Mouse (Mus musculus) spleen, adult 2 months (tissue): ENCODE measurements around the gene Tent2.

Experiments
- CTCF ChIP-seq: fragments of 200-500 bp; IDR thresholded peaks from 2 replicates; pipeline ENCODE4 v1.5.1; 2011; ENCODE audit warnings: mild to moderate bottlenecking, inconsistent platforms; ENCODE audit not compliant: insufficient read depth, insufficient read length, insufficient replicate concordance; ENCODE audit errors: extremely low read depth
- POLR2A ChIP-seq: fragments of 200-500 bp; IDR thresholded peaks from 2 replicates; pipeline ENCODE4 v1.6.1; 2011; ENCODE audit warnings: low read depth, low read length, inconsistent platforms

DNA sequence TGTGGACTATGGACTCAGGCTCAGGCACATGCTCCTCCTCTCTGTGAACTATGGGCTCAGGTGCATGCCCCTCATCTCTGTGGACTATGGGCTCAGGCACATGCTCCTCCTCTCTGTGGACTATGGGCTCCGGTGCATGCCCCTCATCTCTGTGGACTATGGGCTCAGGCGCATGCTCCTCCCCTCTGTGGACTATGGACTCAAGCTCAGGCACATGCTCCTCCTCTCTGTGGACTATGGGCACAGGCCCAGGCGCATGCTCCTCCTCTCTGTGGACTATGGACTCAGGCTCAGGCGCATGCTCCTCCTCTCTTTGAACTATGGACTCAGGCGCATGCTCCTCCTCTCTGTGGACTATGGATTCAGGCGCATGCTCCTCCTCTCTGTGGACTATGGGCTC is 95.5 kb downstream of the Tent2 start:
- no peak for TF ChIP-seq CTCF
- no peak for TF ChIP-seq POLR2A
